Mouse (Mus musculus) T-helper 17 cell (primary cell): ENCODE results near the gene Utp3.

Source experiments
- in situ Hi-C, 2 experiments: fragments of 300-600 bp; cut with MboI, MseI; formaldehyde crosslinking; loops; 1 replicate in 1 of 2; 2 replicates in 1 of 2; pipeline ENCODE4 v1.15.1; 2025; ENCODE audit warnings: high pct_unique_total_duplicates in 2 of 2

The Utp3 gene

DNA sequence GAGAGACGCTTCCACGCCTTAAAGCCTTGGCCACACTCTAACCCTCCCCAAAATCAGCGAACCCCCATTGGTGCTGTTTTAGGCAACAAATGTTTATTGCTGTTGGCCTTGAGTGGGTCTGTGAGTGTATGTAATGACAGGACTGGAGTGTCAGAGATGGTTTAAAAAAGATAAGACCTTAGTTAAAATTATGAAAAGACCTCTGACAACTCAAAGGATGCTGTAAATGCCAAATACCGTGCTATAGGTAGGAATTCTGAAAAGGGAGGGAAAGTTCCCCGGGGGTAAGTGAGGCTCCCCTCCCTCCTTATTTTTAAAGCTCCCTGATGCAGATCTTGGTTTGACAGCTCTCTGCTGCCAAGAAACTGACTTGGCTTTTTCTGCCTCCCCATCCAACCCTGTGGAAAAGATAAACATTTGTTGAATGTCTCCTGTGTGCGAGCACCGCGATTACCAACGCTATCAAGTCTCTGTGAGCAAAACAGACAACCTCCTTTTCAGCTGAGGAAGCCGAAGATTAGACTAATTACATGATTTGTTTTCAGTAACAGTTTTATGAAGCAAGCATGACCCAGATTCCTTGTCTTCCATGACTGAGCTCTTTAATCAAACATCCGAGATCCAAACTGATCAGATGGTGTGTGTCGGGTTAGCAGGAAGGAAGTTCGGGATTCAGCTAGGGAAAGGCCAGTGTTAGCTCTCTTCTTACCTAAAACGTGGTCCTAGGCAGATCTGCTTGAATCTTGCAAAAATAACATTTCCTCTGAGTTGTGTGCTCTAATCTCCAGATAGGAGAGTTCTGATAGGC is 12.0 kb downstream of the Utp3 start:
- in situ Hi-C loops, result loop anchor here in 1 of 2 experiments (25.0 kb wide), 1 partner anchor 196 kb away; the partner anchor contains the start of gene Dck

DNA sequence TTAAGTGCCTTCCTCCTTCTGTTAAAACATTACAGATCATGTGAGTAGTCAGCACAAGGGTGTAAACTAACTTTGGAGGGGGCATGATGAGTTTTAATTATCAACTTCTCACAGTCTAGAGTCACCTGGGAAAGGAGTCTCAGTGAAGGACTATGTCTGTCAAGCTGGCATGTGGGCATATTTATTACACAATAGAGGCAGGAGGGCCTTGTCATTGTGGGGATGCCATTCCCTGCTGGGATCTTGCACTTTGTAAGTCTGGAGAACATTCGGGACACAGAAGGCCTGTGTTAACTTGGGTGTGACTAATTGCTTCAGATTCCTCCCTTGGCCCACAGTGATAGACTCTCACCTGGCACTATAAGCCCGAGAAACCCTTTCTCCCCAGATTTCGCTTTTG is 15.3 kb downstream of the Utp3 start:
- in situ Hi-C loops, result loop anchor here in 1 of 2 experiments (25.0 kb wide), 1 partner anchor 193 kb away; the partner anchor contains the start of gene Dck

DNA sequence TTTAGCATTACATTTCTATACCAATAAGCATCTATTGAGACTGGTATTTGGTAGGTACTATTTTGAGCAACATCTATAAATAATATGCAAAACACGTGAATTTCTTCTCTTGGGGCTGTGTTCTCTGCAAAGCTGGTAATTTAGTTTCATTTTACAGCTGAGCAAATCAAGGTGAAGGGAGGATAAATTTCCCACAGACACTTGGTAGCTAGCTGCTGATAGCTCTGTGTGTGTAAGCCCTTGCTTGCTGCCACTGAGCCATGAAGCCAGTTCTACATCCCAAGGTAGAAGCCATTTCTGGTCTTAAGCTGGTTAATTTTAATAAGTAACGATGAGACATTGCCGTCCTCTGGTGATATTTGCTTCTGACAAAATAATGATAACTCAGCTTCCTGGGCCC is 20.6 kb downstream of the Utp3 start:
- in situ Hi-C loops, result loop anchor here in 1 of 2 experiments (25.0 kb wide), 1 partner anchor 187 kb away; the partner anchor contains the start of gene Dck

DNA sequence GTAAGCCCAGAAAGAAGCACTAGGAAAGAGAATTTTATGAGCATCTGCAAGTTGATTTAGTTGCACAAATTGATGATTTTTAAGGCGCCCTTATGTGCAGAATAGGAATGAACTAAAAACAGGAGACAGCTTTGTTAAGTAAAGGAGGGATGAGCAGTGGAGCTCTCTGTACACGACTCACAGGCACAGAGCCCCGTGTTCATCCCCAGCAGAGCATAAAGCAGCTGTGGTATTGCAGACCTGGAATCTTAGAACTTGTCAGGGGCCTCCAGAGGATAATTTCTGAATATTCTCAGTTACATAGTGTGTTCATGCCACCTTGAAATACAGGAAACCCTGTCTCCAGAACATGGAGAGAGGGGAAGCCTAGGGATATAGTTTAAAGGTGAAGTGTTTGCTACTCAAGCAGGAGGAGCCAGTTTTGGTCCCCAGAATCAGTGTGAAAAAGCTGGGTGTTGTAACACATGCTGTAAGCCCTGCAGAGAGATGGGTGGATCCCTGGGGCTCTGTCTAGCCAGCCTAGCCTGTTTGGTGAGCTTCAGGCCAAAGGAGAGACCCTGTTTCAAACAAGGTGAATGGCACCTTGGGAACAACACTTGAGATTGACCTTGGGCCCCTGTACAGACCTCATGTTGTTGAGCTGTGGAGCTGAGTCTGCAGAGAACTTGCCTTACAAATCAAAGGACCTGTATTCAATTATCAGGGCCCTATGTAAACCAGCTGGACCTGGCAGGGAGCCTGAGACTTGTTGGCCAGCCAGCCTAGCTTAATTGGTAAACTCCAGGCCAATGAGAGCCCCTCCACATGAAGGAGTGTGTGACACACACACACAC is 21.5 kb downstream of the Utp3 start:
- in situ Hi-C loops, result no loop called here

DNA sequence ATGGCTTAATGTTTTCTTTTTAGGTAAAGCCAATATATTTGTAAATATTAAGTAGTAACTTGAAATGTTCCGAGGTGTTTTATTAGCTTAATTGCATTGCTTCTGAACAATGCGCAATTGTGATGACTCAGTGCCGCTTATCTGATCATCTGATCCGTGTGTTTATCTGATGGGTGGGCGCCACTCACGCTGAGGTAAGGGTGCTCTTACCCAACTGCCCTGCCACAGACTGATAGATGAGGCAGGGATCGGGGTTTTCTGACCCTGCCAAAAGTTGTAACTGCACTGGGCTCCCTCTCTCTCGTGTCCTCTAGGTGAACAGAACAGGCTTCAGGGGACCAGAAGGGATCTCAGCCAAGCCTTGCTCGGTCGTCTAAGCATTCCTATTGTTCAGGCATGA is 26.4 kb downstream of the Utp3 start:
- in situ Hi-C loops, result no loop called here

DNA sequence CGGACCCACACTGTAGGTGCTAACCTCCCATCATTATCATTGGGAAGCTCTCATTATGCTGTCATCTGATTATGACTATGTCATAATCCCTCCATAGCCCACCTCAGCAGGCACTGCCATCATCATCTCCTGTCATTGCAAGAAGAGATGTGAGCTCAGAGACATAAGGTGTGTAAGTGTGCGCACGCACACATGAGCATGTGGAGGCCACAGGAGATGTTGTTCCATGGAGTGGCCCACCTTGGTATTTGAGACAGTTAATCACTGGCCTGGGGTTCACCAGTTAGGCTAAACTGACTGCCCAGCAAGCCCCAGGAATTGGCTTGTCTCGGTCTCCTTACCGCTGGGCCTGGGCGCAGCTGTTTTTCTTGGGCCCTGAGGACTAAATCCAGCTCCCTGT is 27.1 kb downstream of the Utp3 start:
- in situ Hi-C loops, result no loop called here

DNA sequence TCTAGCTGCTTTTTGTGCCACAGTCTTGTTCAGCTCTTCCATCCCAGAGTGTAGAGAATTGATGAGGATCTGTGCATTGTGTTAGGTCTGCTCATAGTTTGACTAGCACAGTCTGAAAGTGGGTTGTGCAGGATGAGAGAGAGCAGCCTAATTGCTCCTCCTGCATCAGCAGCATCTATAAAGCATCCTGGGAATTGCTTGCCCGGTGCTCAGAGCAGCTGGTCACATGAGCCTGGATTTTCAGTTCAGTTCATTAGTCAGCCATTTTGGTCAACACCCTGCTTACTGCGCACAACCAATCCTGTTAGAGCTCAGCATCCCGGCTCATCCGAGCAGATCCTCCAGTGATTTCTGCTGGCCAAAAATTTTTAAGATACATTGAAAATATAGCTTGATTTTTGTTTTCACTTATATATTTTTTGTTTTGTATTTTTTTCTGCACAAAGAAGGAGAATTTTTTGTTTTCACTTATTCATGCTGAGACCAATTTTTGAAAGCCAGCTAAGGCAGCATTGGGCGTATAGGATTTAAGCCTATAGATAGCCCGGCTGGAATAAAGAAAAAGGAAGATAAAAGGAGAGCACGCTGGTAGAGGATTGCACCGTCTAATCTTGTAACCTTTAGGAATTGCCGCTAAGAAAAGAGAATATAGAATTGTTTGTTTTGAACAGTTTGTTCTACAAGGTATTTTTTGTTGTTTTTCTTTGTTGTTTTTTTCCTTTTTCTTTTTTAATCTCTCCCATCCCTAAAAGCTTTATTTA is 29.2 kb downstream of the Utp3 start:
- in situ Hi-C loops, result no loop called here

DNA sequence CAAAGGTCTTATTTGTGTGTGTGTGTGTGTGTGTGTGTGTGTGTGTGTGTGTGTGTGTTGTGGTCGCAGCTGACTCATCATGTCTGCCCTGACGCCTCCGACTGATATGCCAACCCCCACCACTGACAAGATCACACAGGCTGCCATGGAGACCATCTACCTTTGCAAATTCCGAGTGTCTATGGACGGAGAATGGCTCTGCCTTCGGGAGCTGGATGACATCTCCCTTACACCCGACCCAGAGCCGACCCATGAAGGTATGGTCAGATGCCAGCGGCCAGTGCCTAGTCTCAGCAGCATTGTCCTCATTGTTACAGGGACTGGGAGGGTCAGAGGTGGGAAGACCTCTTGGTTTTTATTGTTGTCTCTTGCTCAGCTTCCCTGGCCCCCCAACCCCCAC is 29.8 kb downstream of the Utp3 start:
- in situ Hi-C loops, result no loop called here

DNA sequence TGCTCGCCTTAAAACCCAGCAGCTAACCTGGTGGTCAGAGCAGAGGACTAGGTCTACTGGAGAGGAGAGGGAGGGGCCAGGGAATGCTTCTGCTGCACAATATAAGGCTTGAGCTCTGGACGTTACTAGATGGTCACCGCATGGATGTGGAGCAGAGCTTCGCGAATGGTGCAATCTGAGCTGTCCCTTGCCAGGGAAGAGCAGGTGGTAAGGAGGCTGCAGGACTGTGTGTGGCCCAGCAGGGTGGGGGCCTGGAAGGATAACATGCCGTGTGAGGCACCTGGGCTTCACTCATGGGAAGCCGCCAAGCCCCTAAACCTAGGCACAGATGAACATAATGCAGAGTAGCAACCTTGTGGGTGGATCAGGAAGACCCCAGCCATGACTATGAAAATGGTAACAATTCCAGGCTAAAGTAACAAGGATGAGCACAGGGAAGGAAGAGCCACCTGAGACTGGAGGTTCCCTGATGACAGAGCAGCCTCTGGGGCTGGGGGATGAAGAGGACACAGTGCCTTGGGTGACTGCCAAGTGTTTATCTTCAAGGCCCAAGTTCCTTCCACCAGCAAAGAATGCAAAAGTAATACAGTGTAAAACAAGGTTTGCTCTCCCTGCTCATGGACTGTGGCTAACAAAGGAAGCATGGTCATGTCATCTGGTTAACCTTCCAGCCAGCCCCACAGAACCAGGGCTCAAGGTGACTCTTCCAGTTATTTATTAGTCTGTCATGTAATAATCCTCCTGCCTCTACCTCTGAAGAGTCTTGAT is 32.3 kb downstream of the Utp3 start:
- in situ Hi-C loops, result no loop called here

DNA sequence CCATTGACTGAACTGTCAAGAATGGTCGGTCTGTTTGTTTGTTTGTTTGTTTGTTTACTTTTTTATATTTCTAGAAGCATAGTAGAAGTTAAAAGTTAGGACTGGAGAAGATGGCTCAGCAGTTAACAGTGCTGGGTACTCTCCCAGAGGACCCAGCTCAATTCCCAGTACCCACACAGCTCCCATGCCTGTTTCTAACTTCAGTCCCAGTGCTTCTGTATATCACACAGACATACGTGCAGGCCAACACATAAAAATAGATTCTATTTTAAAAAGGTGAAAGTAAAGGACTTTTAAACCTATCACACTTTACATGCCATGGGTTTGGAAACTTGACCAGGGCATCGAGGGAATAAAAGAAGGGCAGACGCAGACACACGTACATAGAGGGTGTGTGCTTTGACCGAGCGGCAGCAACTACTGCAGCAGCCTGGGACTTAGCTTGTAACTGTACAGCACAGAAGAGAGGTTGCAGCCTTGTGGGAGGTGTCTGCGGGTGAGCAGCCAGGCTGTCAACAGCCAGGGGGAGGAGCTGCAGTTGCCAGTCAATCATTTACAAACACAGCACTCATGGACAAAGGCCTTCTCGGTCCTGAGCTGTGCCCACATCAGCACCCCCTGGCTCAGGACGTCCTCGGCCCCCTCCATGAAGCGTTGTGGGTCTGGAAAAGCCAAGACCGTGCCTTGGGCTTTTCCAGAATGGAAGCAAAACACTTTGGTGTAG is 33.1 kb downstream of the Utp3 start:
- in situ Hi-C loops, result no loop called here

DNA sequence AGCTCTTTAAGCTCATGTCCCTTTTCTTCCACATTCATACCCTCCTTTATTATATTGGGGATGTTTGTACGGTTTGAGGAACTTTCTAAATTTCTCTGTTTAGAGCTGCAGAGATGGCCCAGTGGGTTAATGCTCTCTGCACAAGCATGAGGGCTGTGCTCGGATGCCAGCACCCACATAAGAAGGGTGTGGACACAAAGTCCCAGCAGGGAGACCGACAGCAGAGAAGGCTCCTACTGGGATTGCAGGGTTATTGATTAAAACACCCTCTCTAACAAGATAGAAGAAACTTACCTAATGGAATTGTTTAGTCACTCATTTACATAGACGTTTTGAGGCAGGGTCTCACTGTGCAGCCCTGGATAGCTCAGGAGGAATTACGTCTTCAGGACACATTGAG is 34.2 kb downstream of the Utp3 start:
- in situ Hi-C loops, result no loop called here

DNA sequence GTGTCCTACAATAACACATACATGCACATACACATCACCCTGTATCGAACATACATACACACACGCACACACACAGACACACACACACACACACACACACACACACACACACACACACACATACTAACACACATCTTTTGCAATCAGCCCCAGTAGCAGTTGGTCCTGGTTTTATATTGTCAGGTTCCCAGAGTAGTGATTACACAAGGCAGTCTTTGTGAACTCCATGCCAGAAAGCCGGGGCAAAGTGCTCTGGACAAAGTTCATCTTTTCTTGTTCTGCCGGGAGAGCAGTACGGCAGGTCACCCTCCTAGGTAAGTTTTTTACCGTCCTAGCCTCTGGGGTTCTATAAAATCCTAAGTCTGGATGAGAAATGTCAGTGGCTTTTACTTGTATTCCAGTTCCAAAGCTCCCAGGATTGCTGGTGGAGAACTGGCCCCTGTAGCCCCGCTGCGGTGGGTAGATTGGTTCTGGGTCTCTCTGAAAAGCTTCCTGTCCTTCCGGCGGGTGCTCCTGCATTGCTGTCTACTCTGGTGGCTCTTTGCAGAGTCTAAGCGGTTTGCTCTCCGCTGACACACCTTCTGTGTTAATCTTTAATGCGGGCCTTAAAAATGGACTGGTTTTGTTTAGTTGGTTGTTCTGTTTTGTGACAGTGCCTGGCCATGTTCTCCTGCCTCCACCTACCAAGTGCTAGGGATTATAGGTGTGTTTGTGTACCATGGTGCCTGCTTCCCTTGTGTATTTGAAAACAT is 39.3 kb downstream of the Utp3 start:
- in situ Hi-C loops, result no loop called here

DNA sequence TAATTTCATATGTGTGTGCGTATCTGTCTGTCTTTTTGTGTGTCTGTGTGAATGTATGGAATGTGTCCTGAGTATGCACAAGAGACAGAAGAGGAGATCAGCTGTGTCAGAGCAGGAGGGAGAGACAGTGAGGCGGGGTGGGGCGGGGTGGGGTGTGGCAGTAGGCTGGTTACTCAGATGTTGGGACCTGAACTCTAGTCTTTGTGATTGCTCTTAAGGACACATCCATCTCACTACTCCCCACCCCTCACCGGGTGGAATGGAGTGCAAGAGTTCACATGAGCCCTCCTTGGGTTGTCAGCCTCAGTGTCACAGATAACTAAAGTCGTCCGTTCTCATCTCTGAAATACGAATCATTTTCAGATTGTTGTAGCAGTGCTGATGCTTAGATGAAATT is 39.9 kb downstream of the Utp3 start:
- in situ Hi-C loops, result no loop called here

DNA sequence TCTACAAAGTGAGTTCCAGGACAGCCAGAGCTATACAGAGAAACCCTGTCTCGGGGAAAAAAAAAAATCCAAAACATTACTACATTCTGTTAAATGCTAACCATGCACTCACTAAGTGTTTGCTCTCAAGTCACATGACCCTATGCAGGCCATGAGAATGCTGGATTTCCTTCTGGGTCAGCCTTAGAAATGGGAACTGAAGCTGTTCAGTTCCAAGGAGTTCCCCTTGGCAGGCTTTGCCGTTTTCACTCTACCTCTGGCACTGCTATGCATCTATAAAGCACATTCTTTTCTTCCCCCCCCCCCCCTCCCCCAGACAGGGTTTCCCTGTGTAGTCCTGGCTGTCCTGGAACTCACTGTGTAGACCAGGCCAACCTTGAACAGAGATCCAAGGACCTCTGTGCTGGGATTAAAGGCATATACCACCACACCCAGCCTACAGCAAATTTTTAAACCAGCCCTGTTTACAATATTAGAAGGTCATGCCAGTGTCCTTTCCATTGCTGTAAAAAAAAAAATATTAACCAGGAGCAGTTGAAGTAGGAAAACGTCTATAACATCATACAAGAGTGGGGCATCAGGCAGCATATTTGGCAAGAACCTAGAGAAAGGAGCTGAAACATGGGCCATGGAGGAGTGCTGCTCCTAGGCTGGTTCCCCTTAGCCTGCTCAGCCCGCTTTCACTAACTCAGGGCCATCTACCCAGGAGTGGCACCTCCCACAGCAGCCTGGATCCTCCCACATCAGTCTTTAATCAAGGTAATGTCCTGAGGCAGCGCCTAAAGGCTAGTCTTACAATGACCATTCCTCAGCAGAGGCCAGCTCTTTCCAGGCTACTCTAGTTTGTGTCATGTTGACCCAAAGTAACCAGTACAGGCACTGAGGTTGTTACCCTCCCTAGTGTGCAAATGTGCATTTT is 41.5 kb downstream of the Utp3 start:
- in situ Hi-C loops, result no loop called here

DNA sequence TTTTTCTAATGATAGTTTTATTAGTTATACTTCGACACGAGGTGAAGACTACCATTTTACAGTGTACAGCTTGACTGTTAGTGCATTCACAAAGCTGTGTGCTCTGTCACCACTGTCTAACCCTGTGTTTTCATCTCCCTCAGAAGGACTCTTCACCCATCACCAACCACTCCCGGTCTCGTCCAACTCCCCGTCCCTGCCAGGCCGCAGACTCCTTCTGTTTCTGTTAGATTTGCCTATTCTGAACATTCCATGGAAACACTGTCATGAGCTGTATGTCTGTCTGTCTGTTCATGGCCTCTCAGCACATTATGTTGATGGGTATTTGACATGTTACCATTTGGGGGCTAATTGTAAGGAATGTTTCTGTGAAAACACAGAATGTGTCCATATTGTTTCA is 44.7 kb downstream of the Utp3 start:
- in situ Hi-C loops, result no loop called here

DNA sequence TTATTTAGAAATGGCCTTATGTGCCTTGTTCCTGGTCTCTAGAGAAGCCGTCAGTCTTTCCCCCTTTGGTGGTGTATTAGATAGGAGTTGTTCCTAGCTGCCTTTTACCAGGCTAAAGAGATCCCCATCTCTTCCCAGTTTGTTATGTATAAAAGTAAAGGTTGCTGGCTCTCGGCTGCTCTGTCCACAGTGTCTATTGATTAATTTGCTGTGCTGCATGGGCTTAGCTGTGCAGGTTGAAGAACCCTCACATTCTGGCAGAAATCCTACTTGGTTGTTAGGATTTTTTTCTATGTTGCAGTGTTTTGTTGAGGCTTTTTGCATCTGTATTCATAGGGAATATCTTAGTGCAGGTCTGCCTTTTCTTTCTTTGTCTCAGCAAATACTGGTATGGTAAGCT is 47.8 kb downstream of the Utp3 start:
- in situ Hi-C loops, result no loop called here

DNA sequence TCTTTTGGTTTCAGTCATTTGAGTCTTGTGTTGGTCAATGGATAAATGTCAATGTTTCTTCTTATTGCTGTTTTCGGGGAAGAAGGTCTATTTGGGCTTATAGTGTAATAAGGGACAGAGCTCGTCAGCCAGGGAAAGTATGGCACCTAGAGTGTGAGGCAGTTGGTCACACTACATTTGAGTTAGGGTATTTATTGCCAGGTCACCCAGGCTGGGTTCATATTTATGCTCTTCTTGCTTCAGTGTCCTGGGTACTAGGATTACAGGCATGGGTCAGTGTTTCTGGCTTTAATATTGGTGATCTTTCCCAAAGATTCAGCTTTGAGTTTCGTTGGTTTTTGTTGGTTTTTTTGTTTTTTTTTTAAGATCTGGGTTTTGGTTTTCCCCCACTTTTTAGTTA is 48.5 kb downstream of the Utp3 start:
- in situ Hi-C loops, result no loop called here

DNA sequence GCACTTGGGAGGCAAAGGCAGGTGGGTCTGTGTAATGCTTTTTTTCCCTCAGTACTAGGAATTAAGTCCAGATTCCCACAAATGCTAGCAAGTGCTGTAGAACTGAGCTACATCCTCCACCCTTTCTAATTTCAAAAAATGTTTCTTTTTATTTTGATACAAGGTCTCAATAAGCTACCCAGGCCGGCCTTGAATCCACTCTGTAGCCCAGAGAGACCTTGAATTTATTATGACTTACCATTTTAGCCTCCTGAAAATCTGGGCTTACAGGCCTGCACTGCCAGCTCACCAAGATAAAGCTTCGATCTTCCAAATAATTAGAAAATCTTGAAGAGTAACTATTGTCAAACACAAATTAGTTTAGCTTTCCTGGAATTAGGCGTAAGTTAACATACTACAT is 49.8 kb downstream of the Utp3 start:
- in situ Hi-C loops, result no loop called here
